Mouse (Mus musculus) embryonic fibroblast, embryonic 13.5 days (primary cell): Measurements from ENCODE around the gene Golm1.

Experiments used
- CTCF ChIP-seq: IDR thresholded peaks from 2 replicates; pipeline ENCODE4 v1.5.1; 2011; ENCODE audit warnings: mild to moderate bottlenecking, control low read depth, low read length, moderate library complexity, borderline replicate concordance; ENCODE audit not compliant: insufficient read depth
- POLR2A ChIP-seq: IDR thresholded peaks from 2 replicates; pipeline ENCODE4 v1.6.1; 2011; ENCODE audit warnings: low read depth, mild to moderate bottlenecking, control low read depth, low read length, moderate library complexity

GRCm38 (mm10) chr13:59674215-59674614 lies 1.4 kb downstream of the Golm1 start:
- TF ChIP-seq POLR2A = no peak
- no peak for TF ChIP-seq CTCF
